Mouse (Mus musculus): ENCODE results near the gene Coch. TPM values are rescaled to one million over a fixed set of nuclear protein-coding genes. Genes with fewer than 3 reads are reported as not detected.
"Not testable (repeated sequence)": the region's sequence is repeated elsewhere in the genome, so short reads cannot be mapped to it uniquely, and the experiment has no call there.

Gene Coch
- polyA plus RNA-seq, 1 experiment from 2014 or later, result 4.5 TPM

GRCm38 (mm10) chr12:51649401-51649800, 56.3 kb downstream of the Coch start:
- H3K4me1 ChIP-seq; ATAC-seq (ENCODE audit: low FRiP score, low read depth); H3K4me3 ChIP-seq; H3K27me3 ChIP-seq; H3K27ac ChIP-seq; H3K9me3 ChIP-seq; H3K9ac ChIP-seq; H3K4me2 ChIP-seq (replicated peaks): not testable (repeated sequence)
- peaks cover 35% of the 10 kb centered on the region for H3K36me3 ChIP-seq

Other genes starting within 250 kb of the Coch start
- gene G2e3, start 245.3 kb upstream of the Coch start, polyA plus RNA-seq (2015; fragmentation: Nextera tagmentation; extraction: Ambion mirVana), result 40.7 and 40.8 TPM in 2 replicates
- 96.7 and 102 TPM in 2 replicates for gene Scfd1, start 215.8 kb upstream of the Coch start, polyA plus RNA-seq (2015; fragmentation: Nextera tagmentation; extraction: Ambion mirVana)
- gene Ap4s1, start 97.7 kb downstream of the Coch start, polyA plus RNA-seq (2015; fragmentation: Nextera tagmentation; extraction: Ambion mirVana), result 30.2 and 32.7 TPM in 2 replicates
- gene Strn3, start 98.6 kb downstream of the Coch start, polyA plus RNA-seq (2015; fragmentation: Nextera tagmentation; extraction: Ambion mirVana), result 55.8 and 56.2 TPM in 2 replicates
- gene Hectd1, start 236.2 kb downstream of the Coch start, polyA plus RNA-seq (2015; fragmentation: Nextera tagmentation; extraction: Ambion mirVana), result 44.2 and 45.4 TPM in 2 replicates